Mouse (Mus musculus) neural tube, embryonic 10.5 days (tissue): ENCODE data around the gene Srgn.
A peak's percentile ranks its signal among the peaks of the same experiment; 100 is the strongest.

Experiments
- DNase-seq: peaks from one replicate; pipeline ENCODE4 v3.0.0-alpha.2; 2017; ENCODE audit warnings: low spot score; ENCODE audit errors: extremely low spot score

The Srgn gene

GRCm38 (mm10) chr10:62527351-62527750 lies at the start of gene Srgn:
Gene Srgn (minus strand): TSS chr10:62527451.
- DNase-seq = no peak

GRCm38 (mm10) chr10:62575001-62575400 lies 47.8 kb upstream of the Srgn start:
- DNase-seq = no peak

GRCm38 (mm10) chr10:62570126-62570871 lies 43.0 kb upstream of the Srgn start:
- no peak for DNase-seq

- DNase-seq = no peak
Observed at GRCm38 (mm10) chr10:62568861-62569260, 41.6 kb upstream of the Srgn start.

GRCm38 (mm10) chr10:62557736-62558135 lies 30.5 kb upstream of the Srgn start:
- no peak for DNase-seq

- no peak for DNase-seq
Observed at GRCm38 (mm10) chr10:62556558-62556901, 29.3 kb upstream of the Srgn start.

GRCm38 (mm10) chr10:62555705-62556557 lies 28.7 kb upstream of the Srgn start:
- DNase-seq = no peak

- no peak for DNase-seq
Observed at GRCm38 (mm10) chr10:62553611-62554091, 26.4 kb upstream of the Srgn start.

GRCm38 (mm10) chr10:62550787-62551300 lies 23.6 kb upstream of the Srgn start:
- no peak for DNase-seq

- peak; percentile 75 for DNase-seq
Observed at GRCm38 (mm10) chr10:62549523-62550166, 22.4 kb upstream of the Srgn start.

- no peak for DNase-seq
Observed at GRCm38 (mm10) chr10:62546441-62546840, 19.2 kb upstream of the Srgn start.

- no peak for DNase-seq
Observed at GRCm38 (mm10) chr10:62545759-62546158, 18.5 kb upstream of the Srgn start.

- DNase-seq = no peak
Observed at GRCm38 (mm10) chr10:62544316-62544715, 17.1 kb upstream of the Srgn start.

- DNase-seq = no peak
Observed at GRCm38 (mm10) chr10:62543399-62543808, 16.2 kb upstream of the Srgn start.

- no peak for DNase-seq
Observed at GRCm38 (mm10) chr10:62542928-62543327, 15.7 kb upstream of the Srgn start.

- no peak for DNase-seq
Observed at GRCm38 (mm10) chr10:62542507-62542906, 15.3 kb upstream of the Srgn start.

GRCm38 (mm10) chr10:62541499-62541898 lies 14.2 kb upstream of the Srgn start:
- DNase-seq = no peak

GRCm38 (mm10) chr10:62540800-62541199 lies 13.5 kb upstream of the Srgn start:
- DNase-seq = no peak

- DNase-seq = no peak
Observed at GRCm38 (mm10) chr10:62534509-62534908, 7.3 kb upstream of the Srgn start.

- no peak for DNase-seq
Observed at GRCm38 (mm10) chr10:62532832-62533231, 5.6 kb upstream of the Srgn start.

GRCm38 (mm10) chr10:62530183-62530582 lies 2.9 kb upstream of the Srgn start:
- no peak for DNase-seq
